Mouse (Mus musculus): ENCODE data around the gene Atcay.

DNA sequence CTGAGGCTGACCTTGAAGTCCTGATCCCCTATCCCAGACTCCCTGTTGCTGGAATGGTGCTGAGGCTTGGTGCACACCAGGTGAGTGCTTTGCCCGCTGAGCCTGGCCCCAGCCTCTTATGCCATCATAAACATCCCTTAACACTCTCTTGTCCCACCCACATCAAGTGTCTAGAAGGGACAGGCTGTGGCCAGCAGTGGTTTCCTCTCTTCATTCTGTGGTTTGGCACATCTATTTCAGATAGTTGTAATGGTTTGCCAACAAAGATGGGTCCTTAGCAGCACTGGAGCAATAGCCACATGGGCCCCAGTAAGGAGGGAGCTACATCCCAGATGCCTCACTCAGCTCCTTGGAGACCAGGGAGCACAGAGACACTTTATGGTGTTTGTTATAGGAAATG is 24.3 kb upstream of the Atcay start:
- no peak for TF ChIP-seq CTCF (IDR thresholded peaks at IDR 0.05; ENCODE audit: insufficient read depth, low read depth, low read length)
- no peak for TF ChIP-seq POLR2A (IDR thresholded peaks at IDR 0.05; ENCODE audit: insufficient read depth, low read depth, low read length)
